Mouse (Mus musculus) CH12.LX (cell line): ENCODE measurements at regions not wholly inside any gene's neighbourhood (a gene's known extent, or its start where the extent isn't known, plus 50 kb on each side); places are given as distances from the start of the nearest gene placed in this dataset.

ENCODE experiments used
- CTCF ChIP-seq, 2 experiments: IDR thresholded peaks in 1 of 2; conservative IDR thresholded peaks in 1 of 2; 2 replicates each; pipeline ENCODE4 v1.5.1; 2011 to 2012; ENCODE audit warnings: low read depth in 2 of 2, low read length in 2 of 2, improper control_type of control experiment in 1 of 2, inconsistent platforms in 1 of 2, mild to moderate bottlenecking in 1 of 2, moderate library complexity in 1 of 2
- HCFC1 ChIP-seq: IDR thresholded peaks from 2 replicates; pipeline ENCODE4 v1.6.1; 2012; ENCODE audit warnings: low read depth, mild to moderate bottlenecking, inconsistent platforms, low read length, improper control_type of control experiment
- IRF4 ChIP-seq: IDR thresholded peaks from 2 replicates; pipeline ENCODE4 v1.6.1; 2014; ENCODE audit warnings: low read depth, mild to moderate bottlenecking, inconsistent platforms, low read length, improper control_type of control experiment
- MAFK ChIP-seq: IDR thresholded peaks from 2 replicates; pipeline ENCODE4 v1.6.1; 2011; ENCODE audit warnings: low read length, improper control_type of control experiment; ENCODE audit not compliant: insufficient replicate concordance
- MEF2A ChIP-seq: IDR thresholded peaks from 2 replicates; pipeline ENCODE4 v1.6.1; 2014; ENCODE audit warnings: low read depth, mild to moderate bottlenecking, inconsistent platforms, low read length, improper control_type of control experiment, borderline replicate concordance
- POLR2A ChIP-seq: IDR thresholded peaks from 2 replicates; pipeline ENCODE4 v1.6.1; 2011; ENCODE audit warnings: low read depth, mild to moderate bottlenecking, improper control_type of control experiment, low read length
- USF2 ChIP-seq: conservative IDR thresholded peaks from 2 replicates; pipeline ENCODE4 v1.6.1; 2011; ENCODE audit warnings: low read depth, low read length, improper control_type of control experiment
- ZNF384 ChIP-seq: IDR thresholded peaks from 2 replicates; pipeline ENCODE4 v1.6.1; 2012; ENCODE audit warnings: low read depth, low read length, improper control_type of control experiment, inconsistent platforms

GRCm38 (mm10) chr13:36807961-36808360, 73.0 kb upstream of the Nrn1 start:
- TF ChIP-seq HCFC1 (no peak), USF2 (no peak), CTCF (conservative IDR thresholded peaks at IDR 0.05 in 1 of 2, IDR thresholded peaks at IDR 0.05 in 1 of 2; ENCODE audit: low read depth in 2 of 2, low read length in 2 of 2) (no peak), POLR2A (no peak), MEF2A (no peak), IRF4 (no peak), ZNF384 (no peak), MAFK (no peak)
